Mouse (Mus musculus) mouse trophoblast stem cell (cell line): ENCODE results near the gene Ankrd55.
"Not testable (repeated sequence)": the region's sequence is repeated elsewhere in the genome, so short reads cannot be mapped to it uniquely, and the experiment has no call there.

Experiments used
- in situ Hi-C, 2 experiments: fragments of 300-500 bp; cut with MseI, MboI; formaldehyde crosslinking; loops; 2 replicates in 1 of 2; 3 replicates in 1 of 2; pipeline ENCODE4 v1.15.1; 2025

Gene Ankrd55

DNA sequence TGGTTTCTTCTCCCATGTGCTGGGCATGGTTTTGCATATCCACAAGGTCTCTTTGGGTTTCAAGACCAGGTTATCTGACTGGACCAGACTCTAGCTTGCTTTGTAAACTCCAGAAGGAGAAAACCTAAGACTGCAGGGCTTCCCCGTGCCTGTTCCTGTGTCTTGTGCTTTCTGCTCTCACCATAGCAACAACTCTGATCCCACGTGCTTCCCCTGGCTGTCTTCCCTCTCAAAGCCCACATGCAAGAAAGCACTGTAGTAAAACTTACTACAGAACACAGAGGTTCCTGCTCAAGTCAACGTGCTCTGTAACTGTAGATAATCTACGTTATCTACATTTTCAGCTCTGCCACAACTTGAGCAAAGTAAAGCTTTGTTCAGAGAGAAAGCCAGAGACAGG, 4.2 kb downstream of the Ankrd55 start:
- in situ Hi-C loops, result no loop called here

DNA sequence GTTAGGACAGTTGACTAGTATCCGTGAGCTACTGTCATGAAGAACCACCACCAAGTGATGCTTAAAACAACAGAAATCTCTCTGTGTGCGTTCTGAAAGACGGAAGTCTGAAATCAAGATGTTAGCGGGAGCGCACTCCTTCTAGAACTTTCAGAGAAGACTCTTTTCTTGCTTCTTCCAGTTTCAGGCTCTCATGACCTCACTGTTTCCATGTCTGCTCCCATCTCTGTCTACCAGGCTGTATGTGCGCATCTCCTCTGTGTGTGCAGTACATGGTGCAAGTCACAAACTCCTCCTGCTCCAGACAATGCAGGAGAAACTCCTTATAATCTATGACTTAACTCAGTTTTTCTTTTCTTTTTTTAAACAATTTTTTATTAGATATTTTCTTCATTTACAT, 4.8 kb downstream of the Ankrd55 start:
- in situ Hi-C loops, result no loop called here

GRCm38 (mm10) chr13:112294446-112294845, 6.2 kb downstream of the Ankrd55 start:
- in situ Hi-C loops, result no loop called here

- in situ Hi-C loops, result no loop called here
Measured at GRCm38 (mm10) chr13:112297781-112298180, 9.5 kb downstream of the Ankrd55 start.

DNA sequence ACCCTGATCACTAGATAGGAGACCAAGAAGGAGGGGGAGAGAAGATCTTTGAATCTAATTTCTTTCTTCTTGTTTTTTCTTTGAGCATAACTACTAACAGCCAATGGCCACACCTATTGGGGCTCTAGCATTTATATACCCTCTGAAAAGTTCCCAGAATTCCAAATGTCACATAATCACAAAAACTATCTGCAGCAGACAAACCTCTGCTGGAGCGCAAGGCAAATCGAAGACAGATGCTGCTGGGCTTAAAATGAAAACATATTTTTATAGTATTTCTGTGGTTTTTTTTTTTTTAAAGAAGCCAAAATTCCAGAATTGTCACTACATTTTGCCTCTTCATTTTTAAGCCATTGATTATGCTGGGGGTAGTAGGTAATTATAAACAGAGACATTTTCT, 15.2 kb downstream of the Ankrd55 start:
- in situ Hi-C loops, result loop anchor here (10.0 kb wide), 2 partner anchors 201 to 211 kb away; no protein-coding TSS in a partner anchor

GRCm38 (mm10) chr13:112308672-112309071, 20.4 kb downstream of the Ankrd55 start:
- in situ Hi-C loops, result loop anchor here (10.0 kb wide), 2 partner anchors 196 to 206 kb away; no protein-coding TSS in a partner anchor

- in situ Hi-C loops, result not testable (repeated sequence)
Measured at GRCm38 (mm10) chr13:112311611-112312010, 23.4 kb downstream of the Ankrd55 start.

DNA sequence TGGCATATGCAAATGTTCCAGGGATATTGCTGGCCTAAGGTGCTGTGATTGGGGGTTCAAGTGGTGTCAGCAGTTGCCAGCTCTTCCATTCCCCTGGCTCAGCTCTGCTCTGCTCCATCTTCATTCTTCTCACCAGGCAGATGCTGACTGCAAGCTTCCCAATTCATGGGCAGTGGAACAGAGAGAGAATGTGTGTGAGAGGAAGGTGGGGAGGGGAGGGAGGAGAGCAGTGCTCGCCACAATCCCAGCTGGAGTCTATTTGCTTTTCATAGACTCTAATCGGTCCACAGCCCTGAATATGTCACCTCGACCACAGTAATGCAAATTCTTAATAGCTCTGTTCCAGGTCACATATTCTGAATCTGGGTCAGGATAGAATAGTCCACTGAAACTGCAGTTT, 27.2 kb downstream of the Ankrd55 start:
- in situ Hi-C loops, result no loop called here

- in situ Hi-C loops, result no loop called here
Measured at GRCm38 (mm10) chr13:112316622-112317482, 28.6 kb downstream of the Ankrd55 start.

DNA sequence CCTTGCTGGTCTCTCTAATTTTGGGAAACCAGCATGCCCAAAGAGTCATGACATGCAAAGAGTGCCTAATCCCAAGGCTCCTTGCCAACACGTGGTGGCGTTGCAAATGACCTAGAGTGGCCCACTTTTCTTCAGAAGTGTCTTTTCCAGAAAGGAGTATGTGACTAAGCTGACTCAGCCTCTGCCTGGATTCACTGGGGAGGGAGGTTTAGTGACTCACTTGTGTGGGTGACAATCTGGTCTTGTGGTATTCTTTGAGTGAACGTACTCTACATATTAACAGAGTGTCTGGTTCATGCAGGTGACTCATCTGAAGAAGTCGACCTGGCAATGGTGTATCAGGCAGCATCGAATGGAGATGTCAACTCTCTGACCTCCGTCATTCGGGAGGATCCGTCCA, 29.9 kb downstream of the Ankrd55 start:
- in situ Hi-C loops, result no loop called here

GRCm38 (mm10) chr13:112323591-112324266, 35.5 kb downstream of the Ankrd55 start:
- in situ Hi-C loops, result no loop called here

DNA sequence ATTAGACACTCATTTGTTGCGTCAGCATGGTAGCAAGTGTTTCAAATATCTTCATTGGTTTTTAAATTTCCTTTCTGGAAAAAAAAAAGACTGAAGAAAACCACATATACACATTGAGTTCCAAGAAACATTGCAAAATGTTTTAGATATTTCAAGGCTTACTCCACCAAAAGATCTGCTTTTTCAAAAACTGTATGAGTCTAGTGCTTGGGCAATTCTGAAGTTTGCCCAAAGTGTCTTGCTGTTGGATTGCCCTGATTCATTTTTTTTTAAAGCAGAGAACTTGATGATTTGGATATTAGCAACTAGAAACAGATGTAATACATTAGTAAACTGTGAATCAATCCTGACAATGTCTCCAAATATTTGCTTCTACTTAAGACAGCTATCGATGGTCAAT, 36.9 kb downstream of the Ankrd55 start:
- in situ Hi-C loops, result no loop called here

- in situ Hi-C loops, result no loop called here
Measured at GRCm38 (mm10) chr13:112326403-112326802, 38.2 kb downstream of the Ankrd55 start.

GRCm38 (mm10) chr13:112326977-112327376, 38.7 kb downstream of the Ankrd55 start:
- in situ Hi-C loops, result no loop called here

GRCm38 (mm10) chr13:112327511-112327910, 39.3 kb downstream of the Ankrd55 start:
- in situ Hi-C loops, result no loop called here

- in situ Hi-C loops, result no loop called here
Measured at GRCm38 (mm10) chr13:112330257-112330656, 42.0 kb downstream of the Ankrd55 start.

DNA sequence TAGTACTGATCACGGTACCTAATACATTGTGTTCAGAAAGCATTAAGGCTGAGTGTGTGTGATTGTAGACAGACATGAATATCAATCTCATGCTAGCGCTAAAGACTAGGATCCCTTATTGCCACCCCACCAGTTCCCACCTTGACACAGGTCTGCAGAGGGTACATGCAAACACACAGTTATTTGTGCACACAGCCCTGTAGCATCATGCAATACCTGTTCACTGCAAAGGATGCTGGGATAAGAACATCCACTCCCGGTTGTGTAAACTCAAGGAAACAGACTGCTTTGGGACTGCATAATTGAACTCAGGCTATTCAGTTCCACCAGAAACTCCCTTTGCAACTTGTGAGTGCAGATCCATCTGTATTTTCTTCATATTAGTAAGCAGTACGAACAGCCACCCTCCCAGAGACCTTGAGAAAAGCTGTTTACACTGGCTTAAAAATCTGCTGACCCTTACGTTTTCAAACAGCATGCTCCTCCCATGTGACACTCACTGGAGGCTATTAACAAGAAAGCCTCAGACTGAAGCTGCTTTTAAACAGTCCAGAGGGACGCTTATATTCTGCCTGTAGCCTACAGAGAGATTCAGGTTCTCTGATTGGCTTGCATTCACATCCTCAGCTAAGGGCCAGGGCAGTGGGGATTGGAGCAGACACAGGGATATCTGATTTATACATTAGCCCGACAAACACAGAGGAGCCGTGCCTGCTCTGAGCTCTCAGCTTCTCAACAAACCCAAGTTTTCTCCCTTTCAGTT, 42.8 kb downstream of the Ankrd55 start:
- in situ Hi-C loops, result no loop called here

DNA sequence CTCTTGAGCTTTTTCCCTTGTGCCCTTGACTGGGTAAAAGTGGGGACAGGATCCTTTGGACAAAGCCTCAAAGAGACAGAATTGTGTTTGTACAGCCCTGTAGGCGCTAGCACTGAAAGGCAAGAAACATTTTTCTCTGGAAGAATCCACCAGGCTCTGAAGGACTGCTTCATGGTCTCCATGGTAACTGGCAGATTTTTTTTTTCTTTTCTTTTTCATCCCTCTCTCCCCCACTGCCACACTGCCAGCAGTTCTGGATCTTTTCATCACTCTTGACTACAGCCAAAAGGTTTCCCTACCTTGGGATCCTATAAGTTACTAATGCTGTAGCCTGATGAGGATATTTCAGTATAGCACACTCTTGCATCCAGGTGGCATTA, 43.4 kb downstream of the Ankrd55 start:
- in situ Hi-C loops, result no loop called here

GRCm38 (mm10) chr13:112335531-112335930, 47.3 kb downstream of the Ankrd55 start:
- in situ Hi-C loops, result no loop called here

DNA sequence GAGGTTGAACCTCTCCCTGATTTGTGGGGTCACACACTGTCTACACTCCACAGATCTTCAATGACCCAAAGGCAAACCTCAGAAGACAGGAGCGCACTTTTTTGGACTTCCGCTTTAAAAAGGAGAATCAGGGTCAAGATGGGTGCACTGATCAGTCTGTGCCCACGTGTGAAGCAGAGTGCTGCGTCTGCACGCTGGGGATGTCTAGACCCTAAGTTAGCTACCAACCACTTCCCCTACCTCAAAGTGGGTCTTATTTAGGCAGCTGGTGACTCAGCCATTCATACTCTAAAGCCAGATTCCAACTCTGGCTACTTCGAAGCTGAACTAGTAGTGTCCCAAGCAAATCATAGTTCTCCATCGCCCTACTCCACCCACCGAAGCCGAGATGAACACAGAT, 48.9 kb downstream of the Ankrd55 start:
- in situ Hi-C loops, result no loop called here

GRCm38 (mm10) chr13:112340205-112340604, 52.0 kb downstream of the Ankrd55 start:
- in situ Hi-C loops, result no loop called here

- in situ Hi-C loops, result no loop called here
Measured at GRCm38 (mm10) chr13:112340761-112341160, 52.5 kb downstream of the Ankrd55 start.
